Mouse (Mus musculus): ENCODE measurements around the gene Wdr62. TPM values are rescaled to one million over a fixed set of nuclear protein-coding genes. Genes with fewer than 3 reads are reported as not detected.
"Not testable (repeated sequence)": the region's sequence is repeated elsewhere in the genome, so short reads cannot be mapped to it uniquely, and the experiment has no call there.

The Wdr62 gene
- total and polyA plus RNA-seq, 2 experiments from 2014 or later, result 4.0 to 7.0 TPM

DNA sequence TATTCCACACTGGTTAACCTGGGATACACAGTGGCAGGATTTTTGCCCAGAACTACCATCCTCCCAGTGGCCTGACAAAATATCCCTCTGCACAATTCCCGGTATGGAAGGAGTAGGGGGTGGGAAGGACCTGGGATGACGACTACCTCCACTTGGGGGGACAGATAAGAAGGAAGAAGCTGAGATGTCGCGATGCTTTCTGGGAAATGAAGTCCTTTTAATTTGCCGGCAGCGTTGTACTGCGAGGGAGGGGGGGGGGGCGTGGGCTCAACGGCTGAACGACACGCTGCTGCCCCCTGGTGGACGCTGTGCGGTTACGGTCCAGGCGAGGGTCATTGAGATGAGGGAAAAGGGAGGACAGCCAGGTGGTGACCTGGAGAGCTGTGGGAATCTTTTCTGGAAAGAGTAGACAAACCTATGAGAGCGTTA, 63.5 kb downstream of the Wdr62 start:
- peak; percentile 85 for ATAC-seq
- DNase-seq (ENCODE audit: low spot score), result peak; percentile 95
- Histone ChIP-seq H3K4me1 (ENCODE audit: insufficient read depth, low read length) (no peaks in the 10 kb centered on the region), H3K27ac (peak overlapping the region; percentile 68), H3K9ac (replicated peaks; ENCODE audit: low read length) (no peak overlapping the region), H3K27me3 (ENCODE audit: insufficient read depth, low read length) (no peaks in the 10 kb centered on the region), H3K36me3 (ENCODE audit: insufficient read depth, low read length) (no peaks in the 10 kb centered on the region), H3K4me3 (ENCODE audit: low read length) (no peak overlapping the region), H3K9me3 (ENCODE audit: low read length) (no peaks in the 10 kb centered on the region), H3K4me2 (ENCODE audit: low read depth, low read length) (peak overlapping the region; percentile 42)
- peak; percentile 97 for TF ChIP-seq CTCF (IDR thresholded peaks at IDR 0.05; ENCODE audit: low read depth)
- under 1% methylated on average over 16 of the region's 16 CpGs for WGBS

DNA sequence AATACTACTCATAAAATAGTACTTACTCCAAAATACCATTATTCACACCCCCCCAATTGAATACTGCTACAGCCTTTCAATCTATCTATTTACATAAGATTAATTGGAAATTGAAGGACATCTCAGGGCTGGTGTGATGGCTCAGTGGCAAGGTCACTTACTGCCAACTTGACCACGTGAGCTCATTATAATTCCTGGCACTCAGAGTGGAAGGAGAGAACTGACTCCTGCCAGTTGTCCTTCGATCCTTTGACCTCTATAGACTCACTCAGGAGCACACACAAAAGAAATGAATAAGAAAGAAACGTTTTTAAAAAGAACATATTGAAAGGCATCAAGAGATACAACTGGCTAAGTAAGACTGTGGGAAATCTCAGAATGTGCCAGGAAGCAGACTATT, 64.3 kb downstream of the Wdr62 start:
- H3K9me3 ChIP-seq (ENCODE audit: low read length), result no peaks in the 10 kb centered on the region
- H3K36me3 ChIP-seq (ENCODE audit: insufficient read depth, low read length), result no peaks in the 10 kb centered on the region
- DNase-seq (ENCODE audit: low spot score), result no peak
- no peak for TF ChIP-seq CTCF (IDR thresholded peaks at IDR 0.05; ENCODE audit: low read depth)
- no peak overlapping the region for H3K27ac ChIP-seq
- no peak overlapping the region for H3K4me3 ChIP-seq (ENCODE audit: low read length)
- H3K9ac ChIP-seq (replicated peaks; ENCODE audit: low read length), result no peak overlapping the region
- H3K4me1 ChIP-seq (ENCODE audit: insufficient read depth, low read length), result no peaks in the 10 kb centered on the region
- ATAC-seq, result no peak
- no peak overlapping the region for H3K4me2 ChIP-seq (ENCODE audit: low read depth, low read length)
- WGBS, result 49% methylated on average over 3 of the region's 3 CpGs
- H3K27me3 ChIP-seq (ENCODE audit: insufficient read depth, low read length), result no peaks in the 10 kb centered on the region

DNA sequence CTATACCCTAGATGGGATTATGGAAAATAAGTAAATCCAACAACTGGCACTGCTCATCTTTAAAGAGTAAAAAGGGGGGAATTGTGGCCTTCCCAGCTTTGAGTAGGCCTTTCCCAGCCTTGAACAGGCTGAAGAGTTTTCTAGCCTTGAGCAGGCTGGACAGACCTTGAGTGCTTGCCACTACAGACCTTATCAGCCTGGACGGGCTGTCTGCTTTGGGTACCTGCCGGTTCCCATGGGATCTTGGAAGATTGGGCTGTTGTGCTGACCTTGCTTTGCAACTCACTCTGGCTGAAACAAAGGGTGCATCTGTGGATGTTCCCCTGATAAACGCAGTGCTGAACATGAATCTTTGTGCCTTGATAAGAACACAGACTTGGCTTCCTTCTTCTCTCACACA, 66.3 kb downstream of the Wdr62 start:
- Histone ChIP-seq H3K36me3 (ENCODE audit: insufficient read depth, low read length) (no peaks in the 10 kb centered on the region), H3K4me3 (ENCODE audit: low read length) (no peak overlapping the region), H3K9ac (replicated peaks; ENCODE audit: low read length) (no peak overlapping the region), H3K4me2 (ENCODE audit: low read depth, low read length) (no peak overlapping the region), H3K27me3 (ENCODE audit: insufficient read depth, low read length) (no peaks in the 10 kb centered on the region), H3K27ac (no peak overlapping the region), H3K9me3 (ENCODE audit: low read length) (no peaks in the 10 kb centered on the region), H3K4me1 (ENCODE audit: insufficient read depth, low read length) (no peaks in the 10 kb centered on the region)
- ATAC-seq (no peak), DNase-seq (ENCODE audit: low spot score) (no peak)
- WGBS, result 92% methylated on average over 3 of the region's 3 CpGs
- no peak for TF ChIP-seq CTCF (IDR thresholded peaks at IDR 0.05; ENCODE audit: low read depth)

- H3K9ac ChIP-seq (replicated peaks; ENCODE audit: low read length), result no peak overlapping the region
- H3K4me3 ChIP-seq (ENCODE audit: low read length), result no peak overlapping the region
- no peaks in the 10 kb centered on the region for H3K36me3 ChIP-seq (ENCODE audit: insufficient read depth, low read length)
- ATAC-seq (no peak), DNase-seq (ENCODE audit: low spot score) (no peak)
- no peak overlapping the region for H3K27ac ChIP-seq
- no peak for TF ChIP-seq CTCF (IDR thresholded peaks at IDR 0.05; ENCODE audit: low read depth)
- 21% methylated on average over 4 of the region's 4 CpGs for WGBS
- no peak overlapping the region for H3K4me2 ChIP-seq (ENCODE audit: low read depth, low read length)
- no peaks in the 10 kb centered on the region for H3K9me3 ChIP-seq (ENCODE audit: low read length)
- no peaks in the 10 kb centered on the region for H3K27me3 ChIP-seq (ENCODE audit: insufficient read depth, low read length)
- H3K4me1 ChIP-seq (ENCODE audit: insufficient read depth, low read length), result no peaks in the 10 kb centered on the region
Observed at GRCm38 (mm10) chr7:30211025-30211424, 69.2 kb downstream of the Wdr62 start.

- H3K27ac ChIP-seq; H3K4me2 ChIP-seq (ENCODE audit: low read depth, low read length); H3K4me1 ChIP-seq (ENCODE audit: insufficient read depth, low read length); ATAC-seq; H3K9me3 ChIP-seq (ENCODE audit: low read length); H3K27me3 ChIP-seq (ENCODE audit: insufficient read depth, low read length); H3K36me3 ChIP-seq (ENCODE audit: insufficient read depth, low read length); H3K4me3 ChIP-seq (ENCODE audit: low read length); DNase-seq (ENCODE audit: low spot score); H3K9ac ChIP-seq (replicated peaks; ENCODE audit: low read length): not testable (repeated sequence)
- 51% methylated on average over 5 of the region's 5 CpGs for WGBS
Observed at GRCm38 (mm10) chr7:30206364-30206763, 73.9 kb downstream of the Wdr62 start.

DNA sequence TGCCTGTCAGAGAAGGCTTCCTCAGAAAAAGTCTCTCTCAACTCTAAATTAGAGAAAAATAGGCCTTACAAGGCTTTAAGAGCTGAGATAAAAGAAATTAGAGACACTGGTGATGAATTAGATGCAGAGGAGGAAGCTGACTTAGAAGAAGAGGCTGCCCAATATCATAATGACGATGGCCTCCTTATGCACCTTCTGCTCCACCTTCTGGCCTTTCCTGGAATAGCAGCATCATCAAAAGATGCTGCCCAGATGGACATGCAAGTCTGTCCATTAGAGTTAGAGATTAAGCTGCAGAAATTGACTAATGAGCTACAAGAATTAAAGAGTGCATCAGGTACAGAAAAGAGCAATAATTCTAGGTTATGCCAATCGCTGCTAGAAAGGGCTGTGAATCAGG, 74.8 kb downstream of the Wdr62 start:
- Histone ChIP-seq H3K4me2 (ENCODE audit: low read depth, low read length) (no peak overlapping the region), H3K4me1 (ENCODE audit: insufficient read depth, low read length) (no peaks in the 10 kb centered on the region), H3K27ac (no peak overlapping the region), H3K27me3 (ENCODE audit: insufficient read depth, low read length) (no peaks in the 10 kb centered on the region), H3K4me3 (ENCODE audit: low read length) (no peak overlapping the region), H3K36me3 (ENCODE audit: insufficient read depth, low read length) (no peaks in the 10 kb centered on the region), H3K9ac (replicated peaks; ENCODE audit: low read length) (no peak overlapping the region), H3K9me3 (ENCODE audit: low read length) (no peaks in the 10 kb centered on the region)
- ATAC-seq, result no peak
- WGBS, result 5% methylated on average over 2 of the region's 2 CpGs
- peak; percentile 78 for DNase-seq (ENCODE audit: low spot score)
- peak; percentile 86 for TF ChIP-seq CTCF (IDR thresholded peaks at IDR 0.05; ENCODE audit: low read depth)

- 13% methylated on average over 8 of the region's 8 CpGs for WGBS
- H3K27ac ChIP-seq, result no peak overlapping the region
Observed at GRCm38 (mm10) chr7:30204380-30204779, 75.8 kb downstream of the Wdr62 start.

More at GRCm38 (mm10) chr7:30204380-30204779, 75.8 kb downstream of the Wdr62 start:
- no peaks in the 10 kb centered on the region for H3K36me3 ChIP-seq (ENCODE audit: insufficient read depth, low read length)
- H3K4me1 ChIP-seq (ENCODE audit: insufficient read depth, low read length), result no peaks in the 10 kb centered on the region
- no peak overlapping the region for H3K4me3 ChIP-seq (ENCODE audit: low read length)
- no peaks in the 10 kb centered on the region for H3K27me3 ChIP-seq (ENCODE audit: insufficient read depth, low read length)
- DNase-seq (ENCODE audit: low spot score), result no peak
- H3K9ac ChIP-seq (replicated peaks; ENCODE audit: low read length), result no peak overlapping the region
- H3K9me3 ChIP-seq (ENCODE audit: low read length), result no peaks in the 10 kb centered on the region
- H3K4me2 ChIP-seq (ENCODE audit: low read depth, low read length), result no peak overlapping the region
- no peak for ATAC-seq
- TF ChIP-seq CTCF (IDR thresholded peaks at IDR 0.05; ENCODE audit: low read depth), result no peak
